Mouse (Mus musculus): Measurements from ENCODE around the gene Slc35d2.

The Slc35d2 gene

GRCm38 (mm10) chr13:64128858-64129615 lies at the start of gene Slc35d2:
Slc35d2 (minus strand) TSS chr13:64129368.
- peak; percentile 75 for DNase-seq (ENCODE audit: low spot score)

- no peak for DNase-seq (ENCODE audit: low spot score)
Observed at GRCm38 (mm10) chr13:64178000-64178399, 48.8 kb upstream of the Slc35d2 start.

- DNase-seq (ENCODE audit: low spot score), result no peak
Observed at GRCm38 (mm10) chr13:64169746-64170145, 40.6 kb upstream of the Slc35d2 start.

DNA sequence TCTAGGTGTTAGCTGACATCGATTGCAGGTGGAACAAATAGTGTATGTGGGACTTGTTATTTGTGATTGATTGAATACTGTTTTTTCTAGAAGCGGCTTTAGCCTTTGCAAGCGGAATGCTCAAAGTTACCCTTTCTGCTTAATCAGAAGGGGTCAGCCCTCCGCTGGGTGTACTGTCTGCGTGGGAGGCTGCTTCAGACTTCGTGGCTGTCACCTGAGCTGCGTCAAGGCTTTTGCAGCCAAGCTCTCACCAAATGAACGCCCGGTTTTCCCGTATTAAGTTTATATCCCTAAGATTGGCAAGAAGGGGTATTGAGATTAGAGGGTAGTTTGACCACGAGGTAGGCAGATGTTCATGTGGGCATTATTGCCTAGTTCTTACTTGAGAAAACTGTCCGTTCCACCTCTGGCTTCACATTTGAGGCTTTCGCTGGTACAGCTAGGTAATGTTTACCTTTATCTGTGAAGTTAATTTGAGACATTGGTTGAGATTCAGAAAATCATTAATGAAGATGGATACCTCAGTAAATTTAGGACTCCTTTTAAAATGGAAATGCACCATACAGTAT lies 34.1 kb upstream of the Slc35d2 start:
- DNase-seq (ENCODE audit: low spot score), result no peak

DNA sequence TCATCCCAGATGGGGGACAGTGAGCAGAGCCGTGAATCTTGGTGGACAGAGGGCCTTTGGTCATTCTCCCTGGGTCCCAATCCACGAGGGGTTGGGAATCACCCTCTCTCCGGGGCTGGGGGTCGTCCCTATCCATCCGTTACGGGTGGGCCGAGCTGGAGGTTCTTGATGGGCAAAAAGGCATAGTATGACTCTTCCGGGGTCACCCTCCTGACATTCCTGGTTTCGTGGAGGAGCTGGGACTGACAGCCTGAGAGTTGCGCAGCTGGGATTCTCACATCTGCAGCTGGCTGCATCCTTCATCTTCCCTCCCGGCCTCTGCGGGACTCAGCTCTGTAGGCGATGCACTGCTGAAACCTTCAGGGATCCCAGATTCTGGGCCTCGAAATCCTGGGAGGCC lies 33.5 kb upstream of the Slc35d2 start:
- no peak for DNase-seq (ENCODE audit: low spot score)

GRCm38 (mm10) chr13:64161916-64162611 lies 32.9 kb upstream of the Slc35d2 start:
- no peak for DNase-seq (ENCODE audit: low spot score)

DNA sequence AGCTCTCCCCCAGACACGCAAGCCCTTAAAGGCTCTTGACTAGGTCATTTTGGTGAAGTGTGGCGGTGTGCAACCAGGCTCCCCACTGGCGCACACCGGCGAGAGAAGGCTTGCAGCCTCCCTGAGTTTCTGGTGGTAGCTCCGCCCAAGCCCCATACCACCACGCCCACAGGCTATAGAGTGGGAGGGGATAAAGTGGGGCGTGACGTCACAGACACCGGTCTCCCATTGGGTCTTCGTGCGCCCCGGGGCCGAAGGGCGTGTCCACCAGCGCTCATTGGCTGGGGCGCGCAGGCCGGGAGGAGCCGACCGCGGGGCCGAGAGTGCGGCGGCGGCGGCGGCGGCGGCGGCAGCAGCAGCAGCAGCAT lies 32.4 kb upstream of the Slc35d2 start, which contains the start of gene Habp4:
Habp4 (plus strand) TSS at position 277 of the 368 bp plus-strand sequence.
- peak; percentile 96 for DNase-seq (ENCODE audit: low spot score)

DNA sequence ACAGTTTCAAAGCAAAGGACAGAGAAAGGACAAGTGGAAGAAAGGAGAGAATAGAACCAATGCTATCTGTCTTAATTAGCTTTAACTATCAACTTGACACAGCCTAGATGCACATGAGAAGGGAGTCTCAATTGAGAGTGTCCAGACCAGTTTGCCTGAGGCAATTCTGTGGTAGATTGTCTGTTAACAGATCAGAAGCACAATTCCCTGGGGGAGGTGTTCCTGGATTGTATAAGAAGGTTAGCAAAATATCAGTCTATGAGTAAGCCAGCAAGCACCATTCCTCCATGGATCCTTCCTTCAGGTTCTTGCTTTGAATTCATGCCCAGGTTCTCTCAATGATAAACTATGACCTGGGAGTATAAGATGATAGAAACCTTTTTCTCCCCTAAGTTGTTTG lies 27.8 kb upstream of the Slc35d2 start:
- DNase-seq (ENCODE audit: low spot score), result no peak

- no peak for DNase-seq (ENCODE audit: low spot score)
Observed at GRCm38 (mm10) chr13:64155171-64155571, 26.0 kb upstream of the Slc35d2 start.

DNA sequence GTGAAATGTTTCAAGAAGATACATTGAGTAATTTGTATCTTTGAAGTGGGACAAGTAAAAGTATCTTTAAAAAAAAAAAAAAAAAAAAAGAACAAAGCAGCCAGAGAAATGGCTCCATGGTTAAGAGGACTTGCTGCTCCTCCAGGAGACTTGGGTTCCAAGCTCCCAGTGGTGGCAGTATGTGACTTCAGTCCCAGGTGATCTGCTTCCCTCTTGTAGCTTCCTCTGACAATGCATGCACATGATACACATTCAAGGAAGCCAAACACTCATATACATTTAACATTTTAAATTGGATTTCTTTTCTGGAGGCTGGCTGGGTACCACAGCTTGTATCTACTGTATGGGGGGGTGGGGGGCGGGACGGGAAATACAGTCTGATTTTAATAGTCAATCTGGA lies 25.5 kb upstream of the Slc35d2 start:
- no peak for DNase-seq (ENCODE audit: low spot score)

DNA sequence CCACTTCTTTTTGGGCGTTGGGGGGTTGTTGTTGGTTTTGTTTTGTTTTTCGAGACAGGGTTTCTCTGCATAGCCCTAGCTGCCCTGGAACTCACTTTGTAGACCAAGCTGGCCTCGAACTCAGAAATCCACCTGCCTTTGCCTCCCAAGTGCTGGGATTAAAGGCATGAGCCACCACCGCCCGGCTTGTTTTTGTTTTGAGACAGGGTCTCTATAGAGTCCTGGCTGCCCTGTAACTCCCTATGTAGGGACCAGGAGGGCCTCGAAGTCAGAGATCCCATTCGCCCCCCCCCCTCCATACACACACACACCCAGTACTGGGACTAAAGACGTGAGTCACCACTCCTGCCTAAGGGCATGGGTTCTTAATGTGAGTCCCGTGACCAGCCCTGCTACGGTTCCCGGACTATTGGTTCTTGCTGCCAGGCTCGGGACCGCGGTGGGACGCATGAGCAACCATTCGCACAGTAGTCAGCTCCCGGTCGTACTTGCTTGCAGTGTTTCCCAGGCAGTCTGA lies 24.6 kb upstream of the Slc35d2 start:
- peak; percentile 37 for DNase-seq (ENCODE audit: low spot score)

DNA sequence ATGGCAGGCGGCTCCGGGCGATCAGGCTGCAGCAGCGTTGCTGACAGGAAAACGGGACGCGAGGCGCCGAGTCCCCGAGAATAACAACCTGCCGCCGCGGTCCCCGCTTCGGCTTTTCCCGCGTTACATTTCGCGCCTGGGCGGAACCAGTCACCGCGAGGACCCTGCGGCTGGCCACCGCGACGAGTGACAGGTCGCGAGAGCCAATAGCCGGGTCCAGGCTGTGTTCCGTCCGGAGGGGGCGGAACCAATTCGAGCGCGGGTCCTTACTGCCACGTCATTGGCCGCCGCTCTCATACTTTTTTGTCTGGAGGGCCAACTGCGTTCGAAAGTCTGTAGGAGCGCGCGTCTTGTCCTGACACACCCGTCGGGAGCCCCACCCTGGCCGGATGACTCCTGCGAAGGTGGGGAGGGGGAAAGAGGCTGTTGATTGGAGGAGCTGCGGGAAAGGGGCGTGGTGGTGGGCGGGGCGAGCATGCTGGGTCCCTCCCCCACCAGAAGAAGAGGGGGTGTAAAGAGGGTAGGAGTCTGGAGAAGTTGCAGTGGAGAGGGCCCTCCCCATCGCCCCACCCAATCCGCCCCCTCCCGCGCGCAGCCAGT lies 24.0 kb upstream of the Slc35d2 start, which contains the start of gene Zfp367:
Zfp367 (minus strand) TSS at position 120 of the 600 bp plus-strand sequence.
- DNase-seq (ENCODE audit: low spot score), result peak; percentile 96

DNA sequence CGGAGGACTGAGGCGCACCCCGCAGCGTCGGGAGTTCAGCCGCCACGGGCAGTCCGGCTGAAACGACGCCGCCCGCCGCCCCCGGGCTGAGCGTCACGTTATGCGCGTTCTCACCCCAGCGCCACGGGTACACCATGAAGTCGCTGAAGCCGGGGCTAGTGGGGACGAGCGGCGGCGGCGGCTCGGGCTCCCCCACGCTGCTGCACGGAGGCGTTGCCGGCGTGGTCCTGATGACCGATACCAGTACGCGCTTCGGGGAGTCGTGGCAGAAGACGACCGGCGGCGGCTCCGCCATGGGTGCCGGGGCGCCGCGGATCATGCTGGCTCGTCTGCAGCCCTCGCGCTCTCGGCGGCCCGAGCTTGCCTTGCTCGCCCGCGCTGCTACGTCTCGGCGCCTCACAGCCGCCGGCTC lies 23.5 kb upstream of the Slc35d2 start:
- no peak for DNase-seq (ENCODE audit: low spot score)

GRCm38 (mm10) chr13:64152241-64152669 lies 23.1 kb upstream of the Slc35d2 start:
- DNase-seq (ENCODE audit: low spot score), result peak; percentile 82

DNA sequence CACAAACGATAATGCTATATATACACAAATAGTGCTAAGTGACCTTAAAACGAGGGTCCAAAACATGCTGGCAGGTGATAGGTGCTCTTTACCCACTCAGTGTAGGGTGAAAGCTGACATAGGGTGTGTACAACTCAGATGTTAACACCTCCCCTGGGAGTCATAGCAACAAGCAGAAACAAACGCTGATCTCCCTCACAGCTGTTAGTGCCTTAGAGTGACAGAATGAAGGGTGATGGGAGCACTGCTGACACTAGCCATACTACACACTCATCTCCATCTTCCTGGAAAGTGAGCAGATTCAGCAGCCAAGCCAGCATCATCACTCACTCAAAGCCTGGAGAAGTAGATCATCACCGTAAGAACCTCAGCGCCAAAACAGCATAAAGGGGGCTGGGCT lies 21.0 kb upstream of the Slc35d2 start:
- DNase-seq (ENCODE audit: low spot score), result no peak

GRCm38 (mm10) chr13:64129616-64130375 lies 628 bp upstream of the Slc35d2 start:
- DNase-seq (ENCODE audit: low spot score), result peak; percentile 26

GRCm38 (mm10) chr13:64126316-64126715 lies 2.9 kb downstream of the Slc35d2 start:
- no peak for DNase-seq (ENCODE audit: low spot score)

- DNase-seq (ENCODE audit: low spot score), result no peak
Observed at GRCm38 (mm10) chr13:64124886-64125285, 4.3 kb downstream of the Slc35d2 start.

- no peak for DNase-seq (ENCODE audit: low spot score)
Observed at GRCm38 (mm10) chr13:64123491-64124188, 5.5 kb downstream of the Slc35d2 start.

- no peak for DNase-seq (ENCODE audit: low spot score)
Observed at GRCm38 (mm10) chr13:64120760-64121159, 8.4 kb downstream of the Slc35d2 start.

DNA sequence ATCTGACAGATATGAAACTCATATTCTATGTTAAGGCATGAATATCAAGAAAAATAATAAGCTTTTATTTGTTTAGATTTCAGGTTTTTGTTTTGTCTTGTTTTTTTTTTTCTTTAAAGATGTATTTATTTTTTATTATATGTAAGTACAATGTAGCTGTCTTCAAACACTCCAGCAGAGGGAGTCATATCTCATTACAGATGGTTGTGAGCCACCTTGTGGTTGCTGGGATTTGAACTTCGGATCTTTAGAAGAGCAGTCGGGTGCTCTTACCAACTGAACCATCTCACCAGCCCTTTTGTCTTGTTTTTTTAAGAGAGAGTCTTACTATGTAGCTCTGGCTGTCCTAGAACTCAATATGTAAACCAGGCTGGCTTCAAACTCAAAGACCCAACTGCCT lies 11.7 kb downstream of the Slc35d2 start:
- no peak for DNase-seq (ENCODE audit: low spot score)
